Mouse (Mus musculus): ENCODE data around the gene Shisa7. TPM values are rescaled to one million over a fixed set of nuclear protein-coding genes. Genes with fewer than 3 reads are reported as not detected.
"Not testable (repeated sequence)": the region's sequence is repeated elsewhere in the genome, so short reads cannot be mapped to it uniquely, and the experiment has no call there.

The Shisa7 gene
- polyA plus RNA-seq, 1 experiment from 2014 or later, result 0.30 TPM

GRCm38 (mm10) chr7:4795767-4796433, 48.6 kb downstream of the Shisa7 start:
- Histone ChIP-seq H3K9ac (ENCODE audit: low read length) (no peak overlapping the region), H3K4me3 (ENCODE audit: low read depth, low read length) (no peak overlapping the region), H3K4me1 (replicated peaks; ENCODE audit: control insufficient read depth, insufficient read depth, low read length) (peaks cover 7% of the 10 kb centered on the region; the same call in 1 of the 2 replicates), H3K27ac (ENCODE audit: low read depth) (no peak overlapping the region), H3K9me3 (ENCODE audit: control insufficient read depth, low read length) (no peaks in the 10 kb centered on the region), H3K36me3 (ENCODE audit: control insufficient read depth, insufficient read depth, low read length) (peaks cover 42% of the 10 kb centered on the region), H3K27me3 (replicated peaks; ENCODE audit: control insufficient read depth, insufficient read depth, low read length) (no peaks in the 10 kb centered on the region), H3K4me2 (ENCODE audit: low read length) (no peak overlapping the region)
- WGBS, result 70% methylated on average over 7 of the region's 7 CpGs
- DNase-seq (ENCODE audit: low spot score) (peak; percentile 65), ATAC-seq (replicated peaks; ENCODE audit: low FRiP score, low TSS enrichment, low read depth) (peak; percentile 29)

GRCm38 (mm10) chr7:4794631-4795168, 49.8 kb downstream of the Shisa7 start:
- ATAC-seq (replicated peaks; ENCODE audit: low FRiP score, low TSS enrichment, low read depth) (no peak), DNase-seq (ENCODE audit: low spot score) (no peak)
- H3K27ac ChIP-seq (ENCODE audit: low read depth), result no peak overlapping the region
- peak overlapping the region; percentile 90 for H3K4me2 ChIP-seq (ENCODE audit: low read length)
- H3K36me3 ChIP-seq (ENCODE audit: control insufficient read depth, insufficient read depth, low read length), result peaks cover 42% of the 10 kb centered on the region
- no peaks in the 10 kb centered on the region for H3K9me3 ChIP-seq (ENCODE audit: control insufficient read depth, low read length)
- H3K4me1 ChIP-seq (replicated peaks; ENCODE audit: control insufficient read depth, insufficient read depth, low read length), result peaks cover 7% of the 10 kb centered on the region; the same call in 1 of the 2 replicates
- H3K9ac ChIP-seq (ENCODE audit: low read length), result no peak overlapping the region
- H3K27me3 ChIP-seq (replicated peaks; ENCODE audit: control insufficient read depth, insufficient read depth, low read length), result no peaks in the 10 kb centered on the region
- 78% methylated on average over 3 of the region's 3 CpGs for WGBS
- H3K4me3 ChIP-seq (ENCODE audit: low read depth, low read length), result no peak overlapping the region

GRCm38 (mm10) chr7:4793674-4794073, 50.8 kb downstream of the Shisa7 start:
- Histone ChIP-seq H3K9me3 (ENCODE audit: control insufficient read depth, low read length) (no peaks in the 10 kb centered on the region), H3K4me3 (ENCODE audit: low read depth, low read length) (peak overlapping the region; percentile 75), H3K9ac (ENCODE audit: low read length) (peak overlapping the region; percentile 97), H3K27me3 (replicated peaks; ENCODE audit: control insufficient read depth, insufficient read depth, low read length) (0 out of 2 replicates have a peak, but pooled peaks cover 3% of the 10 kb centered on the region), H3K27ac (ENCODE audit: low read depth) (peak overlapping the region; percentile 85; the same call in 1 of the 2 replicates), H3K4me1 (replicated peaks; ENCODE audit: control insufficient read depth, insufficient read depth, low read length) (peaks cover 7% of the 10 kb centered on the region; the same call in 1 of the 2 replicates), H3K4me2 (ENCODE audit: low read length) (peak overlapping the region; percentile 90), H3K36me3 (ENCODE audit: control insufficient read depth, insufficient read depth, low read length) (peaks cover 42% of the 10 kb centered on the region)
- ATAC-seq (replicated peaks; ENCODE audit: low FRiP score, low TSS enrichment, low read depth) (no peak), DNase-seq (ENCODE audit: low spot score) (no peak)
- WGBS, result 37% methylated on average over 4 of the region's 4 CpGs

DNA sequence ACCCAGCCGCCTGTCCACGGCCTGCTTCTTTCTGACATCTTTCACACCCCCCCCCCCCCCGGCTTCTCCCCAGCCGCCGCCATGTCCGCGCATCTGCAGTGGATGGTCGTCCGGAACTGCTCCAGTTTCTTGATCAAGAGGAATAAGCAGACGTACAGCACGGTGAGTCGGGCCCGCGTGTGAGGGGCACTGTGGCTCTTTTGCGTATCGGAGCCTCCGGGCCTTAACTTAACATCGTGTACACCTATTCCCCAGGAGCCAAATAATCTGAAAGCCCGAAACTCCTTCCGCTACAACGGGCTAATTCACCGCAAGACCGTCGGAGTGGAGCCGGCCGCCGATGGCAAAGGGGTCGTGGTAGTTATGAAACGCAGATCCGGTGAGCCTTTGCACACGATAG, 51.2 kb downstream of the Shisa7 start:
- WGBS, result 1% methylated on average over 31 of the region's 31 CpGs
- not testable (repeated sequence) for H3K27me3 ChIP-seq (replicated peaks; ENCODE audit: control insufficient read depth, insufficient read depth, low read length); DNase-seq (ENCODE audit: low spot score); H3K4me1 ChIP-seq (replicated peaks; ENCODE audit: control insufficient read depth, insufficient read depth, low read length); H3K9me3 ChIP-seq (ENCODE audit: control insufficient read depth, low read length)
- Histone ChIP-seq H3K27ac (ENCODE audit: low read depth) (peak overlapping the region; percentile 85), H3K4me2 (ENCODE audit: low read length) (peak overlapping the region; percentile 90), H3K9ac (ENCODE audit: low read length) (peak overlapping the region; percentile 97), H3K4me3 (ENCODE audit: low read depth, low read length) (peak overlapping the region; percentile 75), H3K36me3 (ENCODE audit: control insufficient read depth, insufficient read depth, low read length) (peaks cover 42% of the 10 kb centered on the region)
- 0 out of 2 replicates have a peak, but pooled peaks have one; percentile 0 for ATAC-seq (replicated peaks; ENCODE audit: low FRiP score, low TSS enrichment, low read depth)

- WGBS, result 1% methylated on average over 54 of the region's 54 CpGs
Observed at GRCm38 (mm10) chr7:4792278-4793212, 52.0 kb downstream of the Shisa7 start, which contains the start of gene Rpl28. Gene Rpl28, plus strand, starts transcription at chr7:4792874.

DNA sequence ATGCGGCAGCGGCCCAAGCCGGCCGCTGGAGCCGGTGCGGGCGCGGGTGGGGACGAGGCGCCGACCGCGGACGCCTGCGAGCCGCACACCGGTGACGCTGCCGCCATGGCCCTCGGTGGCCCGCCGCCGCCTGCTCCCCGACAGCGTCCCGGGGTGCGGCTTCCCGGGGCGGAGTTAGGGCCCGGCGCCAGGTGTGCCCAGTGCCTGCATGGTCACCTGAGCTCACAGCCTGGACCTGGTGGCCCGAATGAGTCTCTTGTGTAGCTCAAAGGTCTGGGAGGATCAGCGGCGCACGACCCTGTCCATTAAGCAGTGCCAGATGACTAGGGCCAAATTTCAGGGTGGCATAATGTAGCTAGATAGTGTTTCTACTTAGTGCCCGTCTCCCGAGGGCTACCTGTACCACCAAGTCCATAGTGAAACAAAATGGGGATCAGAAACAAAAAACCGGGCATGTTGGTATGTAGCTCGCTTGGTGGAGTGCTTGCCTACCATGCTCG, 55.0 kb downstream of the Shisa7 start, which contains the start of gene Tmem238:
Tmem238 (minus strand) TSS at position 221 of the 500 bp plus-strand sequence.
- Histone ChIP-seq H3K9ac (ENCODE audit: low read length) (peak within 1 kb of the TSS; percentile 79), H3K27me3 (replicated peaks; ENCODE audit: control insufficient read depth, insufficient read depth, low read length) (0 out of 2 replicates have a peak, but pooled peaks cover 6% of the 10 kb centered on the region), H3K4me1 (replicated peaks; ENCODE audit: control insufficient read depth, insufficient read depth, low read length) (peaks cover 7% of the 10 kb centered on the region; the same call in 1 of the 2 replicates), H3K27ac (ENCODE audit: low read depth) (peak within 1 kb of the TSS; percentile 82), H3K4me2 (ENCODE audit: low read length) (peak within 1 kb of the TSS; percentile 78), H3K9me3 (ENCODE audit: control insufficient read depth, low read length) (no peaks in the 10 kb centered on the region), H3K4me3 (ENCODE audit: low read depth, low read length) (peak within 1 kb of the TSS; percentile 51), H3K36me3 (ENCODE audit: control insufficient read depth, insufficient read depth, low read length) (peaks cover 9% of the 10 kb centered on the region)
- 9% methylated on average over 36 of the region's 40 CpGs for WGBS
- DNase-seq (ENCODE audit: low spot score) (peak; percentile 78), ATAC-seq (replicated peaks; ENCODE audit: low FRiP score, low TSS enrichment, low read depth) (peak; percentile 58)

More at GRCm38 (mm10) chr7:4792278-4793212, 52.0 kb downstream of the Shisa7 start, which contains the start of gene Rpl28:
- 0 out of 2 replicates have a peak, but pooled peaks cover 6% of the 10 kb centered on the region for H3K27me3 ChIP-seq (replicated peaks; ENCODE audit: control insufficient read depth, insufficient read depth, low read length)
- H3K4me3 ChIP-seq (ENCODE audit: low read depth, low read length), result peak within 1 kb of the TSS; percentile 75
- DNase-seq (ENCODE audit: low spot score) (peak; percentile 95), ATAC-seq (replicated peaks; ENCODE audit: low FRiP score, low TSS enrichment, low read depth) (peak; percentile 77)
- peak within 1 kb of the TSS; percentile 97 for H3K9ac ChIP-seq (ENCODE audit: low read length)
- peaks cover 40% of the 10 kb centered on the region for H3K36me3 ChIP-seq (ENCODE audit: control insufficient read depth, insufficient read depth, low read length)
- peak within 1 kb of the TSS; percentile 96 for H3K27ac ChIP-seq (ENCODE audit: low read depth)
- no peaks in the 10 kb centered on the region for H3K9me3 ChIP-seq (ENCODE audit: control insufficient read depth, low read length)
- H3K4me1 ChIP-seq (replicated peaks; ENCODE audit: control insufficient read depth, insufficient read depth, low read length), result peaks cover 7% of the 10 kb centered on the region; the same call in 1 of the 2 replicates
- peak within 1 kb of the TSS; percentile 90 for H3K4me2 ChIP-seq (ENCODE audit: low read length)

DNA sequence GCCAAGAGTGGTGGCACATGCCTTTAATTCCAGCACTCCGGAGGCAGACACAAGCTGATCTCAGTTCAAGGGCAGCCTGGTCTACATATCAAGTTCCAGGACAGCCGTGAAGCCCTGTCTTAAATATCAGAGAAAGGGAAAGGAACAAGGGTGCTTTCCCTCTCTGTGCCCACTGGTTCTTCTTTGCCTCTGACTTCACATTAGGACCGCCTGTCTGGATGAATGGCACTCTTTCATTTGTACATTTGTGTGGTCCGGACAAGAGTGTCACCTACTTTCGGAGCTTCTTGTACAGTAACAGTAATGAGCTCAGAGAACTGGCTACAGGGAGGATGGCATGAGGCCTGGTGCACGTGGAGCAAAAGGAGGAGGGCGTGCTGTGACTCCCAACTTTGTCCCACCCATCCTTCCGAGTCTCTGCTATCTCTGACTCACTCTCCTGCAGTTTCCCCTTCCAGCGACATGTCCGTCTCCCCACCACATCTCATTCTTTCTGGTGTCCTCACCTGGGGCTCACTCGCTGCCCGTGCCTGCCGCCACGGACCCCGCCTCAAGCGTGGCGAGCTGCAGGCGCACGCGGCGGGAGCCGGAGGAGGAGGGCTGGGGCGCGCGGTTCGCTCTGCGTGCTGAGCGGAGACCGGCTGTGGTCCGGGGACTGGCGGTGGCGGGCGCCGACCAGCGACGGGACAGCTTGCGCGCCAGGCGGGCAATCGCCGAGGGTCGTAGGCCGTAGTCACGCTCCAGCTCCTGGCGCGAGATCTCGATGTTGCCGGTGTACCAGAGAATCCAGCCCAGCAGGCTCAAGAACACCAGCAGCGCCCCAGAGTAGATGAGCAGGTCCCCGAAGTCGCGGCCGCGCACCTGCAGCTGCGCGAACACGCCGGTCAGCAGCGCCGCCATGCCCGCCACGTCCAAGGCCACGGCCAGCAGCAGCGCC, 55.7 kb downstream of the Shisa7 start:
- H3K36me3 ChIP-seq (ENCODE audit: control insufficient read depth, insufficient read depth, low read length), result peaks cover 2% of the 10 kb centered on the region

More for the DNA sequence above, 55.7 kb downstream of the Shisa7 start:
- Histone ChIP-seq H3K27me3 (replicated peaks; ENCODE audit: control insufficient read depth, insufficient read depth, low read length) (0 out of 2 replicates have a peak, but pooled peaks cover 6% of the 10 kb centered on the region), H3K4me3 (ENCODE audit: low read depth, low read length) (peak overlapping the region; percentile 51), H3K27ac (ENCODE audit: low read depth) (peak overlapping the region; percentile 82), H3K4me2 (ENCODE audit: low read length) (peak overlapping the region; percentile 78), H3K9me3 (ENCODE audit: control insufficient read depth, low read length) (no peaks in the 10 kb centered on the region), H3K9ac (ENCODE audit: low read length) (peak overlapping the region; percentile 79), H3K4me1 (replicated peaks; ENCODE audit: control insufficient read depth, insufficient read depth, low read length) (peaks cover 2% of the 10 kb centered on the region; the same call in 1 of the 2 replicates)
- ATAC-seq (replicated peaks; ENCODE audit: low FRiP score, low TSS enrichment, low read depth) (peak; percentile 54), DNase-seq (ENCODE audit: low spot score) (peak; percentile 88)
- 3% methylated on average over 61 of the region's 64 CpGs for WGBS
